Mouse (Mus musculus) regulatory T cell (primary cell): ENCODE results near the gene Ubald2.
"Not testable (repeated sequence)": the region's sequence is repeated elsewhere in the genome, so short reads cannot be mapped to it uniquely, and the experiment has no call there.

ENCODE experiments used
- in situ Hi-C: fragments of 300-600 bp; cut with MboI, MseI; formaldehyde crosslinking; loops from one replicate; pipeline ENCODE4 v1.15.1; 2025; ENCODE audit warnings: high pct_unique_total_duplicates

Gene Ubald2

DNA sequence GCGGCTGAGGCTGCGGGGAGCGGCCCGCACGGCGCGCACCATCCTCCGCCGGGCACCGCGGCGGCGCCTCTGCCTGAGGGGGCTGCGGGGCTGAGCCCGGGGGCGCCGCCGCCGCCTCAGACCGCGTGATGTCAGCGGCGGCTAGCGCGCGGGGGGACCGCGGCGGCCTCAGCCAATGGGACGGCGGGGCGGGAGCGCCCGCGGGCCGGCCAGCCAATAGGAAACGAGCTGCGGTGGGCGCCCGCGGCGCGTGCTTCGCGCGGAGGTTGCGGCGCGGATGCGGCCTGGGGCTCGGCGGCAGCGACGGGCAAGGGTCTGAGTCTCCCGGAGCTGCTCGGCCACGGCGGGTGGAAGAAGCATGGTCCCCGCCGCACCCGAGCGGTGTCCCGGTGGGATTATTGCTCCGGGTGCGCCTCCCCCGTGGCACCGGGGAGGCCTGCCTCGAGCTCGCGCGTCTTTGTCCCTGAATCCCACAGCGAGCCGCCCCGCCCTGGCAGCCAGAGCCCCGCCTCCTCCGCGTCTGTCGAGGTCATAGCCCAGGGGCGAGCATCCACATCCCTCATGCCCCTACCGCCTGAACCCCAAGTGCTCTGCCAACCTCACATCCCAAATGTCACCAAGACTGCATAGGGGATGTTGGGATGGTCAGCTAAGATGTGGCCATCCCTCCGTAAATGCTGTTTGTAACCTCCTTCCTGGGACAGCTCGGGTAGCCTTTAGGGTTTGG, 20.8 kb upstream of the Ubald2 start, which contains the start of gene Rnf157:
Gene Rnf157, minus strand, starts transcription at position 129 of the 727 bp plus-strand sequence.
- in situ Hi-C loops: loop anchor here (10.0 to 25.0 kb wide), 3 partner anchors 832 to 1374 kb away; partner anchors contain the start of genes 6030468B19Rik, Tmc6 and Tmc8

DNA sequence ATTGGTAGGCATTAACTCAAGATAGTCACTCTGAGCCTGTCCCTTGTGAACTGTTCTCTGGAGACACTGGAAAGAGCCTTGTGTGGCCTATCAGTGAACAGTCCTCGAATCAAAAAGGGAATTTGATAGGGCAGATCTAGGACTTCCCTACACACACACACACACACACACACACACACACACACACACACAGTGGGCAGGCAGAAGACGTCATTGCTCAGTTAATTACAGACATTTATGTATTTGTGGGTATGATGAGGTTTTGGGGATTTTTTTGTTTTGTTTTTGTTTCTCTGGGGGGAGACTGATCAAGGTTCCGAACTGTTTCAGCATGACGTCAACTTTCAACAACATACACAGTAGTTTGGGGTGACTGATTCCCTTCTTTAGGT, 20.3 kb upstream of the Ubald2 start:
- in situ Hi-C loops: loop anchor here (10.0 to 25.0 kb wide), 3 partner anchors 831 to 1374 kb away; partner anchors contain the start of genes 6030468B19Rik, Tmc6 and Tmc8

DNA sequence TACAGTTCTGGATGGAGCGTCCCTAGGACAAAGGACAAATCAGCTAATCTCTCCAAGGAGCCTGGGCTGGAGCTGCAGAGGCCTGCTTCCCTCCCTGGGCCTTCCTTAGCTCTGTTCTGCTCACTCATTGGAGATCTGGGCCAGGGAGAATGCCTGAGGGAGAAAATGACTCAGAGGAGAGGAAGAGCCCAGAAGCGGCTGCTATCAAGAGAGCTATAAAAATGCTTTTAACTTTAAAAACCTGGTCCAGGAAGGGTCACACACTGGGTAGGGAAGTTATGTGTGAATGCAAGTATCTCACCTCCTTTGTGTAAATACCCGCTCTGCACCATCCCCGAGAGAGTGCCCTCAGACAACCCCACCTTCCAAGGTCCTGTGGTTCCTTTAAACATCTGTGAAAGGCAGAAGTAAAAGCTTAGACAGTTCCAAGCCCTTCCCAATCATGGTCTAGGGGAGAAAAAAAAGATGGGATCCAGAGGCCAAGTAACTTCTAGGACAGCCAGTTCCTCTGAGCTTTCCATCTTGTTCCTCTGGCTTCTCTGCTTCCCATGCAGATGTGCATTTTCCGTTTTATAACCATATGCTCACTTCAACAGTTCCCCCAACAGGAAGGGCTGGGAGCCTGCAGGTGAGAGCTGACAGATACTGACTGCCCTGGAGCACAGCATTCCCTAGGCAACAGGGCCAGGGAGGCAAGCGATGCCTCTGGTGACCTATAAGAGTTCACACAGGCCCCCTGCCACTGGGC, 17.5 kb upstream of the Ubald2 start:
- in situ Hi-C loops: loop anchor here (10.0 to 25.0 kb wide), 3 partner anchors 828 to 1371 kb away; partner anchors contain the start of genes 6030468B19Rik, Tmc6 and Tmc8

DNA sequence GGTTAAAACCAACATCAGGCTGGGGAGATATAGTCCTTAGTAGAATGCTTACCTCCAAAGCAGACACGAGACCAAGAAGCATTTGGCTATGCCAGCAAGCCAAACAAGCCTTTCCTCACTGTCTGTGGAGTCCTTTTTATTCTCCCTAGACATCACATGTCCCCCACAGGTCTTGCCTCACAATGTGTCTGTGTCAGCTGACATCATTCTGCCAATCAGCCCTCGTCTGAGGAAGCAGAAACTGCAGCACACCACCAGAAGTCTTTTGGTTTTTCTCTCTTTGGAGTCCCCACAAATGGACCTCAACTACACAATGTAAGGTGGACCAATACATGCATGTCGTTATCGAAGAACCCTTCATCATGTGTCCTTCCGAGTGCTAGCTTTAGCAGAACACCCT, 16.8 kb upstream of the Ubald2 start:
- in situ Hi-C loops: loop anchor here (10.0 to 25.0 kb wide), 3 partner anchors 828 to 1370 kb away; partner anchors contain the start of genes 6030468B19Rik, Tmc6 and Tmc8

DNA sequence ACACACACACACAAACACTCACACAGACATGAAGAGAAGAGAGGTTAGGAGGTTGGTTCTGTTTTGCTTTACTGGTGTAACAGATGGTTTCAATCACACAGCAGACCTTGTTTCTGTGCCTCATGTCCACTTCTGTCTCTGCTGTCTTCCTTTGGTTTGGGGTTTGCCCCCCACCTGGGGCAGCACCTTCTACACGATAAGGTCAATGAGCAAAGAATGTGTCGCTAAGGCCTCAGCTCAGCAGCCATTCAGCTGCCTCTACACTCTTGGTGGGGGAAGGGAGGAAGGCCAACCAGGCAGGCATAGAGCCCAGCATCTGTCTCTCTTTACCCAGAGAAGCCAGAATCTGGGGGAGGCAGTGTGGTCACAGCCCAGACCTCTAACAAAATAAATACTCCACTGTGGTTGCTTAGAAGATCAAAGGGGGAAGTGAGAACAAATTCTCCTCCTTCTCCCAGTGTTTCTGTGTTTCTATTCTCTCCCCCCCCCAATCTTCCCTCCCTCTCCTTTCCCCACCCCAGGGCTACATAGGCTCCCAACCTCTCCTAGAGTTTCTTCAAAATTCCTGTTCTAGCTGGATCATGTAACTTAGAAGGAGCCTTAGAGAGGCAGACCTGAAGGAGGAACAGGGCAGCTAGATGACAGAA, 15.6 kb upstream of the Ubald2 start:
- in situ Hi-C loops: loop anchor here (10.0 to 25.0 kb wide), 3 partner anchors 826 to 1369 kb away; partner anchors contain the start of genes 6030468B19Rik, Tmc6 and Tmc8

DNA sequence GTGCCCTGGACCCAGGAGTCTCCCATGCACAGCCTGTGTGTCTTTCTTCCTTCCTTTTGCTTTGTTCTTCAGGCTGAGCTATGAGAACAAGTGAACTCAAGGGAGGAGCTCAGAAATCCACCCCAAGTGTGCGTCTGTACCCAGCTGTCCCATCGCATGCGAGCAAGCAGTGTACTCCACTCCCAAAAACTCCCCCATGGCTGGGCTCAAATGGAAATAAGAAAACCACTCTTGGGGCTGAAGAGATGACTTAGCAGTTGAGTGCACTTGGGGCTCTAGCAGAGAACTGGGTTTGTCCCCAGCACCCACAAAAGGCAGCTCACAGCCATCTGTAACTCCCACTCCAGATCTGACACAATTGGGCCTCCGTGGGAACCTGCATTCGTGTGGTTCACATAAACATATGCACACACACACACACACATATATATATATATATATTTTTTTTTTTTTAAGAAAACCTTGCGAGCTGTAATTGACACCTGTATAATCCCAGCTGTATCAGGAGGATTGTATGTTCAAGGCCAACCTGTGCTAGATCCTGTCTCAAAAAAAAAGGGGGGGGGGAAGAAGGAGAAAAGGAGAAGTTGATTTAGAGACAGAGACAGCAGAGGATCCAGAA, 14.9 kb upstream of the Ubald2 start:
- in situ Hi-C loops: loop anchor here (10.0 to 25.0 kb wide), 3 partner anchors 826 to 1368 kb away; partner anchors contain the start of genes 6030468B19Rik, Tmc6 and Tmc8

DNA sequence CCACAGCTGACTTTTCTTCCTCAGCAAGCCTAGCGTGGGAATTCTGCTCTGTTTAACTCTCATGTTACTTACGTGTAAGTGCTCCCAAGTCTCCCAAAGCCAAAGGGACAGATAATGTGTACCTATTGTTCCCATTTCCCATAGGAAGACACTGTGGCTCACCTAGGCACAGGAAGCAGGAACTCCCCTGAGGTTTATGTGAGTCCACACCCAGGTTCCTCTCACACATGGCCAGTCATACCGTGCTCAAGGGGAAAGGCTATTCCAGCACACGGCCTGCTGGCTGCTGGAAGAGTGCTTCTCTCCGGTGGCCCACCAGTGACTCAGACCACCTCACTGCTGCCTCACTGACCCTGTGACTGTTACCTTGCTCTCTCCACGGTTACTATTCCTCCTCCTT, 12.8 kb upstream of the Ubald2 start:
- in situ Hi-C loops: loop anchor here (25.0 kb wide), 2 partner anchors 916 to 1366 kb away; partner anchors contain the start of genes 6030468B19Rik, Tmc6 and Tmc8

- in situ Hi-C loops: loop anchor here (25.0 kb wide), 2 partner anchors 915 to 1365 kb away; partner anchors contain the start of genes 6030468B19Rik, Tmc6 and Tmc8
Measured at GRCm38 (mm10) chr11:116422562-116422961, 11.3 kb upstream of the Ubald2 start.

DNA sequence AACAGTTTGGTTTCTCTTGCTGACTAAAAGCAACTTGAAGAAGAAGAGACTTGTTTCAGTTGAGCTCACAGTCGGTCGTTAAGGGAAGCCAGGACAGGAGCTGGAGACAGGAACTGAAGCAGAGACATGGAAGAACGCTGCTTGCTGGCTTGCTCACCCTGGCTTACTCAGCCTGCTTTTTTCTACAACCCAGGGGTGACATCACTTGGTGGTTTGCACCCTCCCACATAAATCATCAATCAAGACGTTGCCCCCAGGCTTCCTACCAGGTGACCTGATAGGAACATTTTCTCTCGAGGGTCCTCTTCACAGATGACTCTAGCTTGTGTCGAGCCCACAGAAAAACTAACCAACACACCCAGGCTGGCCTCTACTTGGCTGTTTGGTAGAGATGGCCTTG, 10.7 kb upstream of the Ubald2 start:
- in situ Hi-C loops: loop anchor here (25.0 kb wide), 2 partner anchors 914 to 1364 kb away; partner anchors contain the start of genes 6030468B19Rik, Tmc6 and Tmc8

GRCm38 (mm10) chr11:116423782-116424620, 9.9 kb upstream of the Ubald2 start:
- in situ Hi-C loops: loop anchor here (25.0 kb wide), 2 partner anchors 913 to 1363 kb away; partner anchors contain the start of genes 6030468B19Rik, Tmc6 and Tmc8

- in situ Hi-C loops: loop anchor here (25.0 kb wide), 2 partner anchors 912 to 1362 kb away; partner anchors contain the start of genes 6030468B19Rik, Tmc6 and Tmc8
Measured at GRCm38 (mm10) chr11:116424621-116425407, 9.1 kb upstream of the Ubald2 start.

DNA sequence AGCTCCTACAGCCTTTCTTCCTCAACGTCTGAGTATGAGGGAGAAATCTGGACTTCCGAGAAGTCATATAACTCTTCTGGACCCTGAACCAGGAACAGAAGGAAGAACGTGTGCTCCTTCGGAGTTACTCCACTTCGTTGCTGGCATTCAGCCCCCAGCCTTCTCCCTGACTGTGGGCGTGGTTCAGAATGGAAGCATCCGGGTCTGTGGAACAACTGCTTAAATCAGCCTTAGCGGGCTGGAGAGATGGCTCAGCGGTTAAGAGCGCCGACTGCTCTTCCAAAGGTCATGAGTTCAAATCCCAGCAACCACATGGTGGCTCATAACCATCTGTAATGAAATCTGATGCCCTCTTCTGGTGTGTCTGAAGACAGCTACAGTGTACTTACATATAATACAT, 7.6 kb upstream of the Ubald2 start:
- in situ Hi-C loops: not testable (repeated sequence)

- in situ Hi-C loops: no loop called here
Measured at GRCm38 (mm10) chr11:116426852-116427575, 6.9 kb upstream of the Ubald2 start.

- in situ Hi-C loops: no loop called here
Measured at GRCm38 (mm10) chr11:116428872-116429859, 4.7 kb upstream of the Ubald2 start.

GRCm38 (mm10) chr11:116429862-116430613, 3.9 kb upstream of the Ubald2 start:
- in situ Hi-C loops: no loop called here

GRCm38 (mm10) chr11:116430723-116431427, 3.0 kb upstream of the Ubald2 start:
- in situ Hi-C loops: no loop called here
